Mouse (Mus musculus): ENCODE results near the gene Cirbp. TPM values are rescaled to one million over a fixed set of nuclear protein-coding genes. Genes with fewer than 3 reads are reported as not detected.

Cirbp gene
- polyA plus RNA-seq, 1 experiment from 2014 or later: 295 TPM

DNA sequence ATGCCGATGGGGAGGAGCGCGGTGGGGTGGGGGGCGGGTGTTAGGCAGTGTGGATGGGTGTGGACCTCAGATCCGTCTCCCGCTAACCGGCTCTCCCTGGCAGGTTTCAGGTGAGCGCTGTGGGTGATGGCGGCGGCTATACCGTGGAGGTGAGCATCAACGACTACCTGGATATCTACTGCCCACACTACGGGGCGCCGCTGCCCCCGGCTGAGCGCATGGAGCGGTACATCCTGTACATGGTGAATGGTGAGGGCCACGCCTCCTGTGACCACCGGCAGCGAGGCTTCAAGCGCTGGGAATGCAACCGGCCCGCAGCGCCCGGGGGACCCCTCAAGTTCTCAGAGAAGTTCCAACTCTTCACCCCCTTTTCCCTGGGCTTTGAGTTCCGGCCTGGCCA is 20.9 kb downstream of the Cirbp start:
- WGBS: 37% methylated on average over 27 of the region's 27 CpGs
- peaks cover 32% of the 10 kb centered on the region for H3K4me1 ChIP-seq (ENCODE audit: control insufficient read depth, insufficient read depth, low read length)
- ATAC-seq (ENCODE audit: low FRiP score, low TSS enrichment): no peak
- no peaks in the 10 kb centered on the region for H3K27me3 ChIP-seq (ENCODE audit: control insufficient read depth, insufficient read depth, low read length)
- no peak overlapping the region; the same call in 1 of the 2 replicates for H3K9ac ChIP-seq (replicated peaks; ENCODE audit: low read length)
- H3K36me3 ChIP-seq (ENCODE audit: control insufficient read depth, insufficient read depth, low read length): peaks cover 42% of the 10 kb centered on the region
- H3K4me2 ChIP-seq (ENCODE audit: low read length): peak overlapping the region; percentile 26
- no peak overlapping the region for H3K4me3 ChIP-seq (replicated peaks; ENCODE audit: low read depth, low read length)
- no peaks in the 10 kb centered on the region for H3K9me3 ChIP-seq (ENCODE audit: control insufficient read depth, low read length)
- no peak for DNase-seq
- peak overlapping the region; percentile 55 for H3K27ac ChIP-seq (replicated peaks; ENCODE audit: low read depth, low read length)

DNA sequence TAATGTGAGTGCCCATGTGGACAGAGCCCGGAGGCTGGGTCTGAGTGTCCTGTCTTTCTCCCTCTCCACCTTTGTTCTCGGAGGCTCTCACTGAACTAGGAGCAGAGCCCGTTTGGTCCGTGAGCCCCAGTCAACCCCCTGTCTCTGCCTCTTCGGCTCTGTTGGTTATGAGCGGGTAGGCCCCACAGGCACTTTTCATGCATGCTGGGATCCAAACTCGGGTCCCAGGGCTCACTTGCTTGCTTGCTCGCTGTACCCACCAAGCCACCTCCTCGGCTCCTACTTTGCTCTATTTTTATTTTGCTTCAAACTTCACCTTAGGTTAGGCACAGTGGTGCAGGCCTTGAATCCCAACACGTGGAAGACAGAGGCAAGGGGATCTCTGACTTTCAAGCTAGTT is 22.0 kb downstream of the Cirbp start:
- H3K4me2 ChIP-seq (ENCODE audit: low read length): peak overlapping the region; percentile 1; the same call in 1 of the 2 replicates
- H3K4me1 ChIP-seq (ENCODE audit: control insufficient read depth, insufficient read depth, low read length): peaks cover 26% of the 10 kb centered on the region

DNA sequence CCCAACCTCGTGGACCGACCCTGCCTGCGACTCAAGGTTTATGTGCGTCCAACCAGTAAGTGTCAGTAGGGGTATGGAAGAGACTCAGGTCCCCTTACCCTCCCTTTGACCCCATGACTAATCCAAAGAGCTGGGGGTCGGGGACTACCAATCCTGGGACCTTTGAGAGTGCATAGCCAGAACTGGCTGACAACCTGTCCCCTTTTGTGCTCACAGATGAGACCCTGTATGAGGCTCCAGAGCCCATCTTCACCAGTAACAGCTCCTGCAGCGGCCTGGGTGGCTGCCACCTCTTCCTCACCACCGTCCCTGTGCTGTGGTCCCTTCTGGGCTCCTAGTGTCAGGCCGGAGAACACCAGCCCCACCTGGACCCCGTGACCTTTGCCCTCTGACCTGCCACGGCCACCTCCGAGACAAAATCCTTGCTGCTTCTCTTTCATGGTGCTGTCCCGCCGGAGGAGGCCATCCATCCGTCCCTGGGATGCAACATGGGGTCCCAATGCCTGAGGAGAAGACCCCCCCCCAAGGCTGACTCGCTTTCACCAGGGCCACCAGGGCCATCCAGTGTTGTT is 22.8 kb downstream of the Cirbp start:
- 35% methylated on average over 15 of the region's 15 CpGs for WGBS
- DNase-seq (no peak), ATAC-seq (ENCODE audit: low FRiP score, low TSS enrichment) (no peak)
- H3K4me2 ChIP-seq (ENCODE audit: low read length): peak overlapping the region; percentile 65
- H3K27me3 ChIP-seq (ENCODE audit: control insufficient read depth, insufficient read depth, low read length): no peaks in the 10 kb centered on the region
- H3K36me3 ChIP-seq (ENCODE audit: control insufficient read depth, insufficient read depth, low read length): peaks cover 34% of the 10 kb centered on the region
- H3K9ac ChIP-seq (replicated peaks; ENCODE audit: low read length): peak overlapping the region; percentile 43
- no peaks in the 10 kb centered on the region for H3K9me3 ChIP-seq (ENCODE audit: control insufficient read depth, low read length)
- H3K27ac ChIP-seq (replicated peaks; ENCODE audit: low read depth, low read length): peak overlapping the region; percentile 94
- H3K4me3 ChIP-seq (replicated peaks; ENCODE audit: low read depth, low read length): peak overlapping the region; percentile 12; the same call in 1 of the 2 replicates
- peaks cover 26% of the 10 kb centered on the region for H3K4me1 ChIP-seq (ENCODE audit: control insufficient read depth, insufficient read depth, low read length)

More for the DNA sequence above, 22.0 kb downstream of the Cirbp start:
- DNase-seq: no peak
- Histone ChIP-seq H3K9me3 (ENCODE audit: control insufficient read depth, low read length) (no peaks in the 10 kb centered on the region), H3K27ac (replicated peaks; ENCODE audit: low read depth, low read length) (peak overlapping the region; percentile 46), H3K4me3 (replicated peaks; ENCODE audit: low read depth, low read length) (no peak overlapping the region), H3K9ac (replicated peaks; ENCODE audit: low read length) (no peak overlapping the region), H3K27me3 (ENCODE audit: control insufficient read depth, insufficient read depth, low read length) (no peaks in the 10 kb centered on the region), H3K36me3 (ENCODE audit: control insufficient read depth, insufficient read depth, low read length) (peaks cover 39% of the 10 kb centered on the region)
- ATAC-seq (ENCODE audit: low FRiP score, low TSS enrichment): no peak
- 51% methylated on average over 10 of the region's 10 CpGs for WGBS

DNA sequence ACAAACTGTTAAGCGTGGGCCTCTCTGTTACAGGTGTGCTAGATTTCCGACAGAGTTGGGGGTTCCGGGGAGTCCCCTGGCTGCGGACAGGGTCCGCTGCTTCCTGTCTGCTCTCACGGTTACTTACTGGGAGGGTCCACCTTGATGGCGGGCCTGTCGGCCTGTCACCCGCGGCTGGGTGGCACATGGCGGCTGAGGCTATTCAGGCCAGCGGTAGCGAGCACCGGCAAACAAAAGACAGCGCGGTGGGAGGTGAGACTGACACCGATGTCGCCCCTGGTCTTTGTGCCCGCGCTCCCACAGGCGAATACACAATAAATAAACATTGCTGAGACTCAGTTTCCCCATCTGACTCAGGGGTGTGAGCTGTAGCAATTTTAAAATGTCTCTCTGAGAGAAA is 24.2 kb downstream of the Cirbp start:
- peaks cover 30% of the 10 kb centered on the region for H3K36me3 ChIP-seq (ENCODE audit: control insufficient read depth, insufficient read depth, low read length)
- peaks cover 36% of the 10 kb centered on the region for H3K4me1 ChIP-seq (ENCODE audit: control insufficient read depth, insufficient read depth, low read length)
- H3K27ac ChIP-seq (replicated peaks; ENCODE audit: low read depth, low read length): peak overlapping the region; percentile 94
- H3K9ac ChIP-seq (replicated peaks; ENCODE audit: low read length): peak overlapping the region; percentile 75
- 0 out of 2 replicates have a peak, but pooled peaks have one; percentile 22 for ATAC-seq (ENCODE audit: low FRiP score, low TSS enrichment)
- peak overlapping the region; percentile 65 for H3K4me2 ChIP-seq (ENCODE audit: low read length)
- DNase-seq: peak; percentile 70
- H3K4me3 ChIP-seq (replicated peaks; ENCODE audit: low read depth, low read length): peak overlapping the region; percentile 34
- H3K9me3 ChIP-seq (ENCODE audit: control insufficient read depth, low read length): no peaks in the 10 kb centered on the region
- WGBS: 2% methylated on average over 21 of the region's 21 CpGs
- no peaks in the 10 kb centered on the region for H3K27me3 ChIP-seq (ENCODE audit: control insufficient read depth, insufficient read depth, low read length)

DNA sequence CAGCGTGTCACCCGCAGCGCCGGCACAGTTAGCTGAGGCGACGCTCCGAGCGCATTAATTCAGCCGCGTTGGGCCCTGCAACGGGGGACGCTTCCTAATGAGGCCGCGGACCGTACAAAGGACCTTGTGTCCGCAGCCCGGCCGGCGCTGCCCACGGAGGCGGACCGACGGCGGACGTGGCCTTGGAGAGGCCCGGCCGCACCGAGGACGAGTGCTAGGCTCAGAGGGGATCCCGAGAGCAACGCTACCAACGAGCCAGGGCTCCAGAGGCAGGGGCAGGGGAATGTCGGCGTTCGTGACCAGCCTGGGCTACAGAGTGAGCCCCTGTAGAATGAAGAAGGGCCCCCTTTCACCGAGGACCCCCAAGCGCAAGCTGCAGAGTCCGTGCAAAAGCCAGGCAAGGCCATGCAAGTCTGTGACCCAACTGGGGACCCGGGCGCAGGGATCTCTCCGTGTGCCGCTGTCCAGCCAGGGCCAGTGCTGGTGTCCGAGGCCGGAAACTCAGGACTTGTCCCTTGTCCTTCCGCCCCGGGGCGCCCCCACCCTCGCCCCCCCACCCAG is 24.8 kb downstream of the Cirbp start:
- ATAC-seq (ENCODE audit: low FRiP score, low TSS enrichment) (peak; percentile 29; the same call in 1 of the 2 replicates), DNase-seq (peak; percentile 83)
- Histone ChIP-seq H3K4me1 (ENCODE audit: control insufficient read depth, insufficient read depth, low read length) (peaks cover 36% of the 10 kb centered on the region), H3K9me3 (ENCODE audit: control insufficient read depth, low read length) (no peaks in the 10 kb centered on the region), H3K27ac (replicated peaks; ENCODE audit: low read depth, low read length) (peak overlapping the region; percentile 94), H3K36me3 (ENCODE audit: control insufficient read depth, insufficient read depth, low read length) (peaks cover 30% of the 10 kb centered on the region), H3K4me3 (replicated peaks; ENCODE audit: low read depth, low read length) (peak overlapping the region; percentile 34), H3K4me2 (ENCODE audit: low read length) (peak overlapping the region; percentile 65), H3K9ac (replicated peaks; ENCODE audit: low read length) (peak overlapping the region; percentile 75), H3K27me3 (ENCODE audit: control insufficient read depth, insufficient read depth, low read length) (no peaks in the 10 kb centered on the region)
- WGBS: under 1% methylated on average over 47 of the region's 48 CpGs

DNA sequence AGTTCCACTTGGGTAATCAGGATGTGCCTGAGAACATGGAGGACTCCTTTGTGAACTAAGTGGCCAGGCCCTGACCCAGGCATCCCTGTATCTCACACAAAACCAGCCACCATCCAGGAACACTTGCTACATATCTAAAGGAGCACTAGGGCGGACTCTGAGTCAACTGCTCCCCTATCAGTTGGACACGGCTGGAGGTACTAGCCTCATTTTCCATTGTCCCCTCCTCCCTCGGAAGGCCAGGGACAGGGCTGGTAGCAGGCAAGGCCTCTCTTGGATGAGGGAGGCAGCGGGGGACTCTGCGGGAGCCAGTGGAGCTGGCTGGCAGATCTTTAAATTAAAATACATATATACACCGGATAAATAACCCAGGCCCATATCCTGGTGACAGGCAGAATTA is 28.2 kb downstream of the Cirbp start:
- Histone ChIP-seq H3K36me3 (ENCODE audit: control insufficient read depth, insufficient read depth, low read length) (peaks cover 5% of the 10 kb centered on the region), H3K4me1 (ENCODE audit: control insufficient read depth, insufficient read depth, low read length) (peaks cover 33% of the 10 kb centered on the region), H3K4me3 (replicated peaks; ENCODE audit: low read depth, low read length) (no peak overlapping the region), H3K27ac (replicated peaks; ENCODE audit: low read depth, low read length) (peak overlapping the region; percentile 70), H3K9me3 (ENCODE audit: control insufficient read depth, low read length) (no peaks in the 10 kb centered on the region), H3K9ac (replicated peaks; ENCODE audit: low read length) (peak overlapping the region; percentile 36; the same call in 1 of the 2 replicates), H3K4me2 (ENCODE audit: low read length) (no peak overlapping the region), H3K27me3 (ENCODE audit: control insufficient read depth, insufficient read depth, low read length) (no peaks in the 10 kb centered on the region)
- 32% methylated on average over 6 of the region's 6 CpGs for WGBS
- ATAC-seq (ENCODE audit: low FRiP score, low TSS enrichment): no peak
- DNase-seq: no peak

DNA sequence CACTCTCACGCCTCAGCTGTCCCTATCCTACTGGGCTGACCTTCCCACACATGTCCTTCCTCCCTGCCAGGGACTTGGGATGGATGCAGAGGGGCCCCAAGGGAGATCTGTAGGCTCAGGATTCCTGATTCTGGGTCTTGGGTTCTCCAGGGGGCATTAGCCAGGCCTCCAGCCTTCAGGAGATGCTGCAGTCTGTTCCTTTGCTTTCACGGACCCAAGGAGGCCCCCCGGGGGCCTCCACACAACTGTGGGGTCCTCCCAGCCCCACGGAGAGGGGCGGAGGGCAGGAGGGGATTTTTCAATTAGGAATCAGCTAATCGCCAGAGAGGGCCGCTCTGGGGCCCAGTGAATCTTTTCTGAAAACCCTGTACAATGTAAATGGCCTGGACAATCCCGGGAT is 28.7 kb downstream of the Cirbp start:
- no peak overlapping the region for H3K4me2 ChIP-seq (ENCODE audit: low read length)
- DNase-seq (no peak), ATAC-seq (ENCODE audit: low FRiP score, low TSS enrichment) (no peak)
- no peaks in the 10 kb centered on the region for H3K9me3 ChIP-seq (ENCODE audit: control insufficient read depth, low read length)
- H3K27ac ChIP-seq (replicated peaks; ENCODE audit: low read depth, low read length): peak overlapping the region; percentile 70
- H3K4me3 ChIP-seq (replicated peaks; ENCODE audit: low read depth, low read length): no peak overlapping the region
- H3K27me3 ChIP-seq (ENCODE audit: control insufficient read depth, insufficient read depth, low read length): no peaks in the 10 kb centered on the region
- H3K36me3 ChIP-seq (ENCODE audit: control insufficient read depth, insufficient read depth, low read length): 0 out of 2 replicates have a peak, but pooled peaks cover under 1% of the 10 kb centered on the region
- WGBS: 9% methylated on average over 8 of the region's 8 CpGs
- peak overlapping the region; percentile 36; the same call in 1 of the 2 replicates for H3K9ac ChIP-seq (replicated peaks; ENCODE audit: low read length)
- H3K4me1 ChIP-seq (ENCODE audit: control insufficient read depth, insufficient read depth, low read length): peaks cover 30% of the 10 kb centered on the region

DNA sequence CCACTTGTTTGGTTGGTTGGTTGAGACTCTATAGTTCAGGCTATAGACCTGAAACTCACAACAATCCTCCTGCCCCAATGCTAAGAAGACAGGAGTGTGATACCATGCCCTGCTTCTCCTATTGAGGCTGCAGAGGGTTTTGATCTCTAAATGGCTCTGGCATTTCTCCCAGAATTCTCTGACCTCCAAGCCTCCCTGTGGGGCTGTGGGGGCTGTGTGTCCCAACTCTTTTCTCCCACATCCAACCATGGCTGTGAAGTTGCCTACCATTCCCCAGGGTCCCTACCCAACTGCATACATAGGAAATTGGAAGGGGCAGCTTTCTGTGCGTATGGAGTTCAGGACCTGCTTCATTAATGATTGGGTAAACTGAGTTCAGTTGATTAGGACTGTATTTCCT is 30.4 kb downstream of the Cirbp start:
- DNase-seq (no peak), ATAC-seq (ENCODE audit: low FRiP score, low TSS enrichment) (no peak)
- H3K27ac ChIP-seq (replicated peaks; ENCODE audit: low read depth, low read length): no peak overlapping the region
- no peak overlapping the region for H3K4me2 ChIP-seq (ENCODE audit: low read length)
- H3K4me3 ChIP-seq (replicated peaks; ENCODE audit: low read depth, low read length): no peak overlapping the region
- H3K9ac ChIP-seq (replicated peaks; ENCODE audit: low read length): no peak overlapping the region
- H3K9me3 ChIP-seq (ENCODE audit: control insufficient read depth, low read length): no peaks in the 10 kb centered on the region
- peaks cover 16% of the 10 kb centered on the region for H3K4me1 ChIP-seq (ENCODE audit: control insufficient read depth, insufficient read depth, low read length)
- H3K36me3 ChIP-seq (ENCODE audit: control insufficient read depth, insufficient read depth, low read length): no peaks in the 10 kb centered on the region
- WGBS: 31% methylated on average over 1 of the region's 1 CpGs
- H3K27me3 ChIP-seq (ENCODE audit: control insufficient read depth, insufficient read depth, low read length): no peaks in the 10 kb centered on the region
